Mouse (Mus musculus) neural tube, embryonic 13.5 days (tissue): ENCODE data around the gene Gdf7. TPM values are rescaled to one million over a fixed set of nuclear protein-coding genes. Genes with fewer than 3 reads are reported as not detected.

Experiments
- ATAC-seq: fragments of 200-750 bp; cut with Nextera tagmentation; 2 replicates; pipeline ENCODE4 v1.8.0; 2017; ENCODE audit warnings: low read depth, mild to moderate bottlenecking, moderate TSS enrichment, moderate library complexity
- H3K27ac ChIP-seq: fragments of 300-500 bp; sonication (generic); replicated peaks from 2 replicates; pipeline ENCODE4 v1.5.1; 2015; ENCODE audit warnings: moderate library complexity, mild to moderate bottlenecking, inconsistent platforms
- H3K27me3 ChIP-seq: fragments of 300-500 bp; sonication (generic); 2 replicates; pipeline ENCODE4 v1.6.1; 2015; ENCODE audit warnings: mild to moderate bottlenecking, inconsistent platforms
- H3K36me3 ChIP-seq: fragments of 300-500 bp; sonication (generic); 2 replicates; pipeline ENCODE4 v1.6.1; 2015; ENCODE audit warnings: mild to moderate bottlenecking, inconsistent platforms
- H3K4me1 ChIP-seq: fragments of 300-500 bp; sonication (generic); replicated peaks from 2 replicates; pipeline ENCODE4 v1.6.1; 2015; ENCODE audit warnings: inconsistent platforms
- H3K4me2 ChIP-seq: fragments of 300-500 bp; sonication (generic); 2 replicates; pipeline ENCODE4 v1.6.1; 2015; ENCODE audit warnings: inconsistent platforms, mild to moderate bottlenecking, moderate library complexity
- H3K4me3 ChIP-seq: fragments of 300-500 bp; sonication (generic); 2 replicates; pipeline ENCODE4 v1.5.1; 2015; ENCODE audit warnings: mild to moderate bottlenecking, inconsistent platforms
- H3K9ac ChIP-seq: fragments of 300-500 bp; sonication (generic); 2 replicates; pipeline ENCODE4 v1.6.1; 2015; ENCODE audit warnings: moderate library complexity, mild to moderate bottlenecking, inconsistent platforms
- H3K9me3 ChIP-seq: fragments of 300-500 bp; sonication (generic); 2 replicates; pipeline ENCODE4 v1.6.1; 2016; ENCODE audit warnings: inconsistent platforms
- WGBS: fragments of 180-500 bp; shearing (Covaris S2); methylation state at CpG from one replicate; pipeline ENCODE4 v1.1.7; 2015; 5-methylcytosine and 5-hydroxymethylcytosine counted together
- polyA plus RNA-seq: library from polyadenylated mRNA; unstranded; fragments of >200 nt; fragmentation: Nextera tagmentation; extraction: Ambion mirVana; gene quantifications from 2 replicates; pipeline ENCODE4 v1.2.1, GENCODE M21; 2015

Gene Gdf7
- polyA plus RNA-seq, 1 experiment from 2014 or later: 0.49 TPM

DNA sequence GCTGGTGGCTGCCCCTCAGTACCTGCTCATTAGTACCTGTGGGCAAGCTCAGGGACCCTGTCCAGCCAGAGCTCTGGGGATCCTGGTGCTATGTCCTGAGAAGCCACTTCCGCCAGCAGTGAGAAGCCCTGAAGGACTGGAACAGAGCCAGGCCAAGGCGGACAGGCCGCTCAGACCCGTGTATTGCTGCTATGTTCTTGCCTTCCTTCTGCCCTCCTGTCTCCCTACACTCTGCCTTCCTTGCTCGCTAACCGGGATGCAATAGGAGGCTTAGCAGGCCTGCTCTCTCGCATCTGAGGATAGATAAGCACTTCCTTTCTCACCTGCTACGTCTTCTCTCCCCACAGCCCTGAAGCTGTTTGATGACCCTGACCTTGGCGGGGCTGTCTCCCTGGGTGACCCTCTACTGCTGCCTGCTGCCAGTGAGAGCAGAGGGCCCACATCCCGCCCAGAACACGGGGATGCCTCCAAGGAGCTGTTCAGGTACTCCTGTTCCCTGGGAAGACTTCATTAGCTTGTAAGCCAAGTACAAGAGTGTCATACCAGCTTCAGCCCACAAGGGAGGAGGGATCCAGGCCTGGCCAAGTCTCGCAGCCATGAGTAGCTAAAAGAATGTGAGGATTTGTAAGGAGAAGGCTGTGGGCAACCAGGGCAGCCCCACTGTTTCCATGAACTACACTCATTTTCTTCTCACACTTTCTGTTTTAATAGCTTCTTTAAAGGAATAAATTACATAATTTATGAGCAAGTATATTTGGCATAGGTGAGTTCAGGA is 35.7 kb upstream of the Gdf7 start:
- ATAC-seq: no peak
- Histone ChIP-seq H3K27ac (no peak overlapping the region; the same call in 1 of the 2 replicates), H3K4me1 (peaks cover 33% of the 10 kb centered on the region), H3K9me3 (no peaks in the 10 kb centered on the region), H3K36me3 (peaks cover 36% of the 10 kb centered on the region), H3K27me3 (no peaks in the 10 kb centered on the region), H3K9ac (no peak overlapping the region), H3K4me3 (no peak overlapping the region), H3K4me2 (no peak overlapping the region)
- 82% methylated on average over 12 of the region's 12 CpGs for WGBS

DNA sequence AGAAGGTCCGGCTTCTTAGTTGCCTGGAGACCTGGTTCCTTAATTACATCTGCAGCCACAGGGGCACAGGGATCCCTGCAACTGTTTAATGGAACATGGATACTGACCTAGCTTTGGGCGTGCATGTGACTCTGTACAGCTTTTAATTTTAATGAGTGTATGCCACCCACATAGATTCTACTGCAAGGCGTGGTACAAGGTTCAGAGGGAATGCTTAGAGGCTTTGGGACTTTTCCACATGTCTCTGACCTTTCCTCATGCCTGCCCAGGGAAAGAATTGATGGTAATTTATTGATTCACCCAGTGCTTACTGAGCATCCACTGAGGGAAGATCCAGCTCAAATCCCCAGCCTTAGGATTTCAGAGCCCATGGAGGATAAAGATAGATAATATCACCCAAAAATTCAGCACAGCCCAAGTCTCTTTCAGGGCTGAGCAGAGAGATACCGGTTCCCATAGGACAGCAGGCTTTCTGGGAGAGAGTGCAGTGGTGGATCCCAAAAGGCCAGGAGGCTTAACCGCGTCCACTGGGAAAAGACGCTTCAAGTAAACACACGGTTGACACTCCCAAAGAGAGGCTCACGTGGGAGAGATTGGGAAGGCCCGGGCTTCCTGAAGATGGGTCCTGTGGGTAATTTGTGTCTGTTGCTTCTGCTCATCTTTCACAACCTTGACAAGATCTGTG is 35.0 kb upstream of the Gdf7 start:
- peaks cover 29% of the 10 kb centered on the region for H3K36me3 ChIP-seq
- H3K9me3 ChIP-seq: no peaks in the 10 kb centered on the region
- H3K27me3 ChIP-seq: no peaks in the 10 kb centered on the region
- no peak overlapping the region for H3K9ac ChIP-seq
- no peak overlapping the region; the same call in 1 of the 2 replicates for H3K27ac ChIP-seq
- no peak overlapping the region for H3K4me2 ChIP-seq
- H3K4me1 ChIP-seq: peaks cover 40% of the 10 kb centered on the region
- WGBS: 84% methylated on average over 10 of the region's 10 CpGs
- no peak for ATAC-seq
- no peak overlapping the region for H3K4me3 ChIP-seq

DNA sequence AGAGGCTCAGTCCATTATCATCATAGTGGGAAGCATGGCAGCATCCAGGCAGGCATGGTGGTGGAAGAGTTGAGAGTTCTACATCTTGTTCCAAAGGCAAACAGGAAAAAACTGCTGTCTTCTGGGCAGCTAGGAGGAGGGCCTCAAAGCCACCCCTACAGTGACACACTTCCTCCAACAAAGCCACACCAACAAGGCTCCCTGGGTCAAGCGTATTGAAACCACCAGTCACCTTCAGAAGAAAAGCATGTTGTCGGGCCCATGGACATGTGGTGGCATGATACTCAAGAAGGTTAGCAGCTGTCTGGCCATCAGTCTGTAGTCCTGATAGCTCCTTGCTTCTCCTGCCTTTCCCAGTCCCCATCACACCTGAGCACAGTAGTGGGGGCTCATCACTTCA is 33.7 kb upstream of the Gdf7 start:
- Histone ChIP-seq H3K27ac (no peak overlapping the region), H3K27me3 (no peaks in the 10 kb centered on the region), H3K4me3 (no peak overlapping the region), H3K4me2 (no peak overlapping the region), H3K4me1 (peaks cover 44% of the 10 kb centered on the region), H3K9ac (no peak overlapping the region), H3K9me3 (no peaks in the 10 kb centered on the region), H3K36me3 (peaks cover 29% of the 10 kb centered on the region)
- WGBS: 96% methylated on average over 2 of the region's 2 CpGs
- no peak for ATAC-seq

DNA sequence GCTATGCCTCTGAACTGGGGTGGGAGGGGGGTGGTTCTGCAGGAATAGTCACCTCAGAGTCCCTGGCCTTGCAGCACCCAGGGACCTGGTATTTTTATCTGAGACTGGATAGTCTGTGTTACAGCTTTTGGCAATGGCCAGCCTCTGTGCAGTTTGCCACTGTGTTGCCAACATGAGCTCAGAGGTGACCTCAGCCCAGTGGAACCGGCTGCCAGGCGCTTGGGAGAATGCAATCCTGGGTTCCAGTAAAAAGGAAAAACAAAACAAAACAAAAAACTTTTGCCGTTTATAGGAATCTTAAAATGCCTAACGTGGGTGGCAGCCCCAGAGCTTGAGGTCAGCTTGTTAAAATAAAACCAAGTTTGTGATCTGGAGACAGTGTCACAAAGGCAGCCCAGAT is 32.5 kb upstream of the Gdf7 start:
- Histone ChIP-seq H3K9me3 (no peaks in the 10 kb centered on the region), H3K4me3 (no peak overlapping the region), H3K4me1 (peaks cover 32% of the 10 kb centered on the region), H3K36me3 (peaks cover 35% of the 10 kb centered on the region), H3K27ac (no peak overlapping the region), H3K27me3 (no peaks in the 10 kb centered on the region), H3K4me2 (no peak overlapping the region), H3K9ac (no peak overlapping the region)
- no peak for ATAC-seq
- WGBS: 92% methylated on average over 4 of the region's 4 CpGs

DNA sequence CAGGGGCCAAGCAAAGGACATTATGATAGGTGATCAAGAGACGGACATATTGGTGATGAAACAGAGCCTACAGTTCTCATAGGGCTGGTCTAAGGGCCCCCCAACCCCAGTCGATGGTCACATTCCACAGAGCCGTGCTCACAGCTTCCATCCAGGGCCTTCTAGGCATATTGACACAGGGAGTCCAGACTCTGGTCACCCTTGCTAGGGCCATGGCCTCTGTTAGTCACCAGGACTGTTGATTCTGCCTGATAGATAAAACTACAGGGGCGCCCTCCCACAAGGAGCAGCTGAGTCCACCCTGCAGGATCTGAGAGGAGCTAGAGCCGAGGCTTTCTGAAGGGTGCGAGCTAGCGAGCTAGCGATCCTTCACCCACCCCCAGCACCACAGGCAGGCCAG is 31.9 kb upstream of the Gdf7 start:
- Histone ChIP-seq H3K36me3 (peaks cover 38% of the 10 kb centered on the region), H3K9me3 (no peaks in the 10 kb centered on the region), H3K4me1 (peaks cover 26% of the 10 kb centered on the region), H3K4me2 (no peak overlapping the region), H3K27me3 (no peaks in the 10 kb centered on the region), H3K27ac (no peak overlapping the region), H3K9ac (no peak overlapping the region; the same call in 1 of the 2 replicates), H3K4me3 (no peak overlapping the region)
- ATAC-seq: no peak
- 86% methylated on average over 8 of the region's 8 CpGs for WGBS

DNA sequence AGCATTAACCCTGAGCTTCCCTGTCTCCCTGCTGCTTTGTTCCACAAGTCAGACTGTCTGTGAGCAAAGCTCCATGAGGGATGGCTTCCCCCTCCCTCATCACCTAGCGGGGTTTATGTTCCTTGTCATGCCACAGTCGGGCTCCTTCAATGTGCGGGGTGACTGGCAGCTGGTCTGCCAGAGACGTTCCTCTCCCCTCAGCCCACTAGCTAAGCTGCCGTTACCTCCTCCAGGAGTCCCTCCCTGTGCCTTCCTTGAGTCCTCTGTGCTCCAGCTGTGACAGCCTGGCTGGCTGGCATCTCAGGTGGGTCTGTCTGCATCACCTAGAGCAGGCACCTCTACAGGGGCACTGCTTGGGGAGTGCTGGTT is 30.4 kb upstream of the Gdf7 start:
- peak overlapping the region; percentile 67 for H3K27ac ChIP-seq
- no peaks in the 10 kb centered on the region for H3K27me3 ChIP-seq
- no peak overlapping the region for H3K4me3 ChIP-seq
- ATAC-seq: 0 out of 2 replicates have a peak, but pooled peaks have one; percentile 13
- H3K4me2 ChIP-seq: peak overlapping the region; percentile 14; the same call in 1 of the 2 replicates
- WGBS: 41% methylated on average over 5 of the region's 5 CpGs
- H3K9ac ChIP-seq: peak overlapping the region; percentile 53
- H3K36me3 ChIP-seq: peaks cover 34% of the 10 kb centered on the region
- H3K9me3 ChIP-seq: no peaks in the 10 kb centered on the region
- H3K4me1 ChIP-seq: peaks cover 24% of the 10 kb centered on the region

DNA sequence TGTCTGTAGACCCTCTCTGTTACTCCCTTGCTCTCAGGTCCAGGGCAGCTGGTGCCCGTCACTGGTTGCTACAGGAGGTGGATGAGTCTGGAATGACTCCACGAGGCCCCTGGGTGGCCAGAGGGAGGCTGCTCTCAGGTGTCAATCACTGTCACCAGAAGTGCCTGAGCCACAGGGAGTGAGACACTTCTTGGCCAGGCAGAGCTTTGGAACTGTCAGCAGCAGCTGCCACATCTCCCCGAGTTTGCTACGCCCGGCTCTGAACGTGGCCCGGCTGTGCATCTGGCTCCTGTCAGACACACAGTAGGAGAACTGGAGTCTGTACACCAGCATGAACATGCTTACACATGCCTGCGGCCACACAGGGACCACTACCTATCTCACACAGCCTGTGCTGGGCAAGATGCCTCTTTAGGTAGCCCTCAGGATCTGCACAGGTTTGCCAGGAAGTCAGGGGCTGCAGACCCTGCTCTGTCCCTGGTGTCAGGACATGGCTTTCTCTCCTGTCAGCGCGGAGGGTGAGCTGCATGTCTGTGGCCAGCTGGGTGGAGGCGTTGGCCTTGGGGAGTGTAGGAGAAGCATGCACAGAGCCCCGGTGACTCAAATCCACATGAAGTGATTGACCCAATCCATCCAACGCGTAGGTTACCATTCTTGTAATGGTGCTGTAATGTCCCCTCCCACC is 29.9 kb upstream of the Gdf7 start:
- no peak for ATAC-seq
- H3K4me3 ChIP-seq: no peak overlapping the region
- H3K27me3 ChIP-seq: no peaks in the 10 kb centered on the region
- peaks cover 29% of the 10 kb centered on the region for H3K36me3 ChIP-seq
- H3K4me1 ChIP-seq: peaks cover 27% of the 10 kb centered on the region
- H3K9me3 ChIP-seq: no peaks in the 10 kb centered on the region
- H3K27ac ChIP-seq: peak overlapping the region; percentile 67
- peak overlapping the region; percentile 53 for H3K9ac ChIP-seq
- H3K4me2 ChIP-seq: 0 out of 2 replicates have a peak overlapping the region, but pooled peaks have one; percentile 14
- 63% methylated on average over 14 of the region's 14 CpGs for WGBS

DNA sequence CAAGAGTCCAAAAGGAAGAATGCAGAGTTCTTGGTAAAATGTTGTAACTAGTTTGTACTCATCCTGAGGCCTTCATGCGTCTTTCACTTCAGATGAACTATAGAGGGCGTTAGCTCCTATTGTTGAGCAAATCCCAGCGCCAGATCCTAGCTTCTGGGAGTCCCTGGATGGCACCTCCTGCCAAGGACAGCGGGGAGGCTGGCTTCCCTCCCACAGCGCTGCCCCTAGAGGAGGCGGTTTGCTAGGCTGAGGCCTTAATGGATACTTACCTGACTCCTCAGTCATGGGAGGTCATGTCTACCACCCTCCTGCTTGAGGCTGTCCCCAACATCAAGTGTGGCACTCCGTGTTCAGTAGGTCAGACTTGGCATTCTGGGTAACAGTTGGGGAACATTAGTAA is 27.5 kb upstream of the Gdf7 start:
- Histone ChIP-seq H3K9me3 (no peaks in the 10 kb centered on the region), H3K27ac (no peak overlapping the region), H3K27me3 (no peaks in the 10 kb centered on the region), H3K4me1 (peaks cover 27% of the 10 kb centered on the region), H3K9ac (no peak overlapping the region), H3K4me3 (no peak overlapping the region), H3K36me3 (peaks cover 26% of the 10 kb centered on the region), H3K4me2 (no peak overlapping the region)
- 91% methylated on average over 7 of the region's 7 CpGs for WGBS
- no peak for ATAC-seq

DNA sequence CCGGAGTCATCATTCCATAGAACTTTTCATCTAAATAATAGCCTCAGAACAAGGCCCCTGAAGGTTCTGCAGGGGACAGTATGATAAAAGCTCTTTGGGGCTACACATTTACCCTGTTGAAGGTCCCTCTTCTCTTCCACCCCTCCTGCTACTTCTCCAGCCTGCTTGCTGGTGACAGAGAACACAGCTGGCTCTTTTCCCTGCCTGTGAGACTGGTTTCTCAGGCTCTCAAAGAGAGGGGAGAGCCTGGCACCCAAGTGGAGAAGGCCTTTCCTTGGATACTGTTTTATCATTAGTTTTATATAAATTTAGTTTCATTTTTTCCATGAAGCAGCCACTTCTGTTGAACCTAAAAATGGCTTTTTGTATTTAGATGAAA is 25.9 kb upstream of the Gdf7 start:
- peak overlapping the region; percentile 83 for H3K27ac ChIP-seq
- H3K9me3 ChIP-seq: no peaks in the 10 kb centered on the region
- peaks cover 29% of the 10 kb centered on the region for H3K36me3 ChIP-seq
- H3K27me3 ChIP-seq: no peaks in the 10 kb centered on the region
- no peak for ATAC-seq
- H3K4me3 ChIP-seq: no peak overlapping the region
- 42% methylated on average over 1 of the region's 1 CpGs for WGBS
- no peak overlapping the region for H3K4me2 ChIP-seq
- H3K4me1 ChIP-seq: peaks cover 27% of the 10 kb centered on the region
- peak overlapping the region; percentile 66 for H3K9ac ChIP-seq

DNA sequence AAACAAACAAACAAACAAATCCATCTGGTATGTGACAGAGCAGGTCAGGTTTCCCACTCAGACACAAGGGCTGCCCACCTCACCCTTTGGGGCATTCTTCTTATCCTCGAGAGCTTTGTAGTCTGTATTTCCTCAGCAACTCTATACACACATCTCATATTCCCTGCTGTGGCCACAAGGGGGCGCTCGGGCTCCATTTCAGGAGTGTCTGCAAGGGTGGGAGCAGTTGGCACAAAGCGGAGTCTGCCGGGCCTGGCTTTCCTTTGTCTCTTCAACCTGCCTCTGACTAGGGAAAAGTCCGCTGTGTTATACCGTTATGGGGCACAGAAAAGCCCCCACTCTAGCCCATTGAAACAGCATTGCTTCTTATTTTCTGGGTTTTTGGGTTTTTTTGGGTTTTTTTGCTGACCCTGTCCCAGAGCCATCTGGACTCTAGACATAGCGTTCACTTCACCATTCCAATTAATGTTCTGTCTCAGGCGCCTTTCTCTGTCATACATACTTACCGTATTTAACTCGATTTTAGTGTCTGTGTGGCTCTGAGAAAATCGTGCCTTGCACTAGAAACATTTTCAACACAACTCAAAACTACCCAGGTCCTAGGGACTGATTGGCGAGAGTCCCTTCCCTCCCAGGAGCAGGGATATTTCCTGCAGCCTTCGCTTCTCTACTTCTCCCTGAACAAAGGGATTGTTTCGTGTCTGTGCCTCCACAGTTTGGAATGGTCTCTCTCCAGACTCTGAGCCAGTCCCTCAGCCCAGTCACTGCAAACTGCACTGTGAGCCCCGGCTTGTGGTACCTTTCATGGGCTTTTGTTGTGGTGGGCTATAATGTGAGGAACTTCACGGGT is 25.3 kb upstream of the Gdf7 start:
- H3K27ac ChIP-seq: peak overlapping the region; percentile 83
- no peak overlapping the region for H3K4me3 ChIP-seq
- H3K36me3 ChIP-seq: peaks cover 29% of the 10 kb centered on the region
- peak; percentile 94 for ATAC-seq
- no peaks in the 10 kb centered on the region for H3K27me3 ChIP-seq
- 21% methylated on average over 17 of the region's 17 CpGs for WGBS
- H3K9ac ChIP-seq: peak overlapping the region; percentile 66
- peak overlapping the region; percentile 18; the same call in 1 of the 2 replicates for H3K4me2 ChIP-seq
- peaks cover 23% of the 10 kb centered on the region for H3K4me1 ChIP-seq
- no peaks in the 10 kb centered on the region for H3K9me3 ChIP-seq

DNA sequence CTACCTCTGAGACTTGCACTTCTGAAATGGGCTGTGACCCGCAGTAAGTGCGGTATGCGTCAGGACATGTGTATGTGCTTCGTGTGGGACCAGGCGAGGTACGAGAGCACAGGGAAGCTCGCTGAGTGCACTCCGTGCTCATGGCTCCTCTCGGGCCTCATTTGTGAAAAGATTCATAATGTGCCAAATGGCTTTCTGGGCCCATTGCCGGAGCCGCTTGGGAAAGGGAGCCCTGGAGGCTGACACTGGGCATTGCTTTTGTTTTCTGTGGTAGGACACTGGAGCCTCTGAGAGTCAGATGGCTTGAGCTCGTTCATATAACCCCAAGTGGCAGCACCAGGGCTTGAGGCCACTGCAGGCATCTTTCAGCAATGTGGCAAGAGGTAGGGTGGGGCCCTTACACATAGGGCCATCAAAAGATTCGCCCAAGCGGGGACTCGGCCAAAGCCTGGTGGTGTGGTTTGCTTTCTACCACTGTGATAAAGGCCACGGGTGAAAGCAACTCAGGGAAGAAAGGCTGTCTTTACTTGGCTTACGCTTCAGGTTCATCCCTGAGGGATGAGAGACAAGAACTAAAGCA is 24.3 kb upstream of the Gdf7 start:
- WGBS: 82% methylated on average over 17 of the region's 17 CpGs
- ATAC-seq: no peak
- no peak overlapping the region for H3K9ac ChIP-seq
- H3K4me2 ChIP-seq: no peak overlapping the region
- no peak overlapping the region for H3K4me3 ChIP-seq
- no peaks in the 10 kb centered on the region for H3K27me3 ChIP-seq
- H3K36me3 ChIP-seq: peaks cover 34% of the 10 kb centered on the region
- 0 out of 2 replicates have a peak overlapping the region, but pooled peaks have one; percentile 0 for H3K27ac ChIP-seq
- H3K4me1 ChIP-seq: peaks cover 19% of the 10 kb centered on the region
- H3K9me3 ChIP-seq: no peaks in the 10 kb centered on the region
